Mouse (Mus musculus) gastrocnemius, postnatal 14 days (tissue): ENCODE measurements around the gene Olfr218. TPM values are rescaled to one million over a fixed set of nuclear protein-coding genes. Genes with fewer than 3 reads are reported as not detected.
"Not testable (repeated sequence)": the region's sequence is repeated elsewhere in the genome, so short reads cannot be mapped to it uniquely, and the experiment has no call there.

Experiments
- DNase-seq: peaks from one replicate; pipeline ENCODE4 v3.0.0; 2021; ENCODE audit warnings: mixed read lengths
- intact Hi-C: fragments of 180-260 bp; cut with DNase I; formaldehyde crosslinking; loops from one replicate; pipeline ENCODE4 v1.15.1; 2025; ENCODE audit warnings: low total_unique reads
- long read RNA-seq, 2 experiments: library from polyadenylated mRNA; stranded (forward); transcript quantifications; one replicate each; pipeline ENCODE4 v2.0.0; 2021
- total RNA-seq, 2 experiments: library from RNA; stranded (reverse); gene quantifications; 2 replicates each; pipeline ENCODE4 v1.2.3; 2021

Olfr218 gene
- not detected for total RNA-seq
- long read RNA-seq, experiment 1 = 0 reads
- long read RNA-seq, experiment 2 = 0 reads

DNA sequence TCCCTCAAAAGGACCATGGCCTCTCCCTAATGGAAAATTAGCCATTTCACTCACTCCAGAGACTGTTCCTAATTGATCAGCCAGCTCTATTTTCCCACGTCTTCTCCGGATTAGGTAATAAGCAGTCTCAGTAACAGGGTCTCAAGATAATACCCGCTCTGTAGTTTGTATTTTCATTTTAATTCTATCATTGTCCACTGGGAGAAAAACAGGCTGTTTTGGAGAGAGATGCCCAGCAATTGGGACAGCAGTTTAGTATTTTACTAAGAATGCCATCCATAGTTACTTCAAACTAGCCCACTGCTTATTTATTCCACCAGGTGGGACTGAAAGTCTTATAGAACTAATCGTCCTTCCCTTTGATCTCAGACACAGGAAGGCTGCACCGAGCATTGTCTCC lies at the start of gene Olfr218:
Gene Olfr218, plus strand, starts transcription at position 301 of the 400 bp plus-strand sequence.
- no peak for DNase-seq
- intact Hi-C loops = no loop called here

DNA sequence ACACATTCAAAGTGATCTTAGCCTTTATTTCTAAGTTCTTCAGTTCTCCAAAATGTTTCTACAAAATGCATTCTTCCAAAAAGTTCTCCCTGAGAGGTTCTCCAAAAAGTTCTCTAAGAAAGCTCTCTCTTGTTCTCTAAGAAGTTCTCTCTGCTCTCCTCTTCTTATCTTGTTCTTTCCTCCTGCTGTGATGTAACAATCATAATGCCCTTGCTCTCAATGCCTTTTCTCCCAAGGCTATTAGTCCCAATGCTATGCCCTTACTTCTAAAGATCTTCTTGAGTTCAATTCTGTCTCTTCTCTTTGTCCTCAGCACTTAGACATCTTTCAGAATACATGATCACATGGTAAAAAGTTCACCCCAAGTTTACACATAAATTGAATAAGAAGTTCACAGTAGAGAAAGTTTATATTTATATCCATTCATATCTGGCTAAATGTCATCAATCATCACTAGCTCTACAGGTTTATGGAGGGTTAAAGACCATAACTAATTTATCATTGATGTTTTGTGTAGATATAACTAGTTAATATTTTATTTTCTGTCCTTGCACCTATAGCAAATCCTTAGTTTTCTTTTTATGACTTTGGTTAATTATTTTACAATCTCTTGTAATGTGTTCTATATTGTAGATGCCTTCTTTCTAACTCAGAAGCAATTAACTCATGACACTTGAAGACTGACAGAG lies 23.3 kb upstream of the Olfr218 start:
- no peak for DNase-seq
- intact Hi-C loops = no loop called here

DNA sequence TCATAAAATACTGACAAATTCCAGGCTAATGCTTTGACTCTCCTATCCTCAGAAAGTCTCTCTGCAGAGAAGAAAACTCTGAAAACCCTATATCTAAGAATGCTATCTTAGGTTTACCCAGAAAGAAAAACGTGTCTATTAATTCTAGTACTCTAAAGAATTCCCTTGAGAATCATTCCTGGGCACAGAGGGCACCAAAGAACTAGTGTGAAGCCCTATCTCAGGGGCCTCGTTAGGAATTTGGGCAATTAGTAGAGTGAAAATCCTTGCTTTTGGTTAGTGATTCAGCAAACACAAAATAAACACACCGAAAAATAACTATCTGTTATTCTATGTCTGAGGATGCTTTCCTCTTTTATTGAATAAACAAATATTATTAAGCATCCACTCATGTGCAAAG lies 7.1 kb upstream of the Olfr218 start, which contains the start of gene Olfr1406:
Gene Olfr1406, minus strand, starts transcription at position 101 of the 400 bp plus-strand sequence.
- no peak for DNase-seq
- intact Hi-C loops = no loop called here

DNA sequence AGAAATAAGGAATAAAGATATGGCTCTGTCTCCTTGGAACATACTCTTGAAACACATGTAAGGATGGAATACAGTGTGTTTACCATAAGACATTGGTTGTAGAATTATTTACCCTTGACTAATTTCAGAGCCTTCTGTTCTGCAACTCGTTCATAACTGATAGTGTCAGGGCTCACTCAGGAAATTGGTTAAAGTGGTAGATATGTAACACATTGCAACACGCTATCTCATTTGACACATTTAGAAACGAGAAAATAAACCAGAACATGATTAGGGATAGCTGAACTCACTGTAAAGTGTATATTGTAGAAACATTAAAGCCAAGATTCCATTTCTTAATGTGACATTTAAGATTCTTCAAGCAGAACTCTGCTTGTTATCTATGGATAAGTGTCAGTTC lies 5.5 kb upstream of the Olfr218 start:
- intact Hi-C loops = no loop called here
- DNase-seq = no peak

DNA sequence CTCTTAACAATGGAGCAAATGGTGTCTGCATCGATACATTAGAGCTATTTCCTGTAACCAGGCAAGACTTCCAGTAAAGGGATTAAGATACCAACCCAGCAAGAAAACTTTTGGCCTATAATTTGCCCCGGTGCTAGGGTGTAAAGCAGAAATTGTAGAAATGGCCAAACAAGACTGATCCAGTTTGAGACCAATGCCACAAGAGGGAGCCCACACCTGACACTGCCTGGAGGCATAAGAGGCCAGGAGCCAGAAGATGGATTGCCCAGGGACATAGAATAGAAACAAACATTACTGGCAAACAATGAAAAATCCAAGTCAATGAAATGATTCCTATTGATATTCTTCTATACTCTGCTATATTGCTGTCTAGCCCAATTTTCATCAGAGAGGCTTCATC lies 1.2 kb upstream of the Olfr218 start:
- intact Hi-C loops = no loop called here
- DNase-seq = no peak

- intact Hi-C loops = no loop called here
- DNase-seq = no peak
These were observed 14.5 kb downstream of the Olfr218 start, which contains the start of gene Olfr1404 for GRCm38 (mm10) chr1:173212092-173212491. Olfr1404 (plus strand) TSS chr1:173212392.

DNA sequence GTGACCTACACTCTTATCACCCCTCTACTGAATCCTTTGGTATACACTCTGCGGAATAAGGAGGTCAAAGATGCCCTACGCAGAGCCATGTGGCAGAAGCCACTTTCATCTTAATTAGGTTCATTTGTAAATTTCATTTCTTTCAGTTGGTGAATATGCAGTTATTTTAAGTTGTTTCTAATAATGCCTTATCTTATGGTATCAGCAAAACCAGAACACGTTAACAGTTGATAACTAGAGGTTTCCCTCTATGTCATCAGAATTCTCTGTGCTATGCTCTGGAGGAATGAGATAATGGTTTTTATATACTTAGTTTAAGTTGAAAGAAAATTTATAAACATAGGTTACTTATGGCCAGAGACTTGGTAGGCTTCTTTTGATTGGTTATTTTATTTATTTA lies 18.9 kb downstream of the Olfr218 start:
- no peak for DNase-seq
- intact Hi-C loops = no loop called here

DNA sequence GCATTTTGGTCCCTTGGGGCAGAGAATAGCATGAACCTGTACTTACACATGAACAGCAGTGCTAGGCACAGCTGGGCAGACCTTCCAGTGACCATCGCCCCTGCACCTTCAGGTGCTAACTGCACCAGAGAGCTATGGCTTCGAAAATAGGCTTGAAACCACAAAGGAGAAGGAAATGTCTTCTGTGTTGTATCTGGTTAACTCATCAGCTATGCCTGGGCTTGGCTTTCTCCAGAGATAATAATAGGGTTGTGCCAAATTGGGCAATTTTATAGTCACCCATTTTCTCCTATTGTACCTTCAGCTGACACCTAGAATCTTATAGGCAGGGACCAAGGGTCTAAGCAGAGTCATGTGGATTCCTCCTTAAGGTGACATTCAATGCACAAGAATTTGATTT lies 29.5 kb downstream of the Olfr218 start, which contains the start of gene Fcer1a:
Gene Fcer1a, minus strand, starts transcription at position 134 of the 400 bp plus-strand sequence.
- intact Hi-C loops = no loop called here
- DNase-seq = no peak

GRCm38 (mm10) chr1:173237004-173237403 lies 39.4 kb downstream of the Olfr218 start:
- DNase-seq, intact Hi-C loops: not testable (repeated sequence)

- DNase-seq = no peak
- intact Hi-C loops = no loop called here
These were observed 52.3 kb downstream of the Olfr218 start for GRCm38 (mm10) chr1:173249888-173250287.

Other genes with a start within 250 kb of the Olfr218 start
- not detected for gene Olfr16, start 247.4 kb upstream of the Olfr218 start, total RNA-seq
- not detected for gene Olfr1408, start 60.4 kb upstream of the Olfr218 start, total RNA-seq
- gene Olfr1406, start 7.2 kb upstream of the Olfr218 start, total RNA-seq = not detected
- gene Olfr1404, start 14.6 kb downstream of the Olfr218 start, total RNA-seq = not detected
- not detected for gene Fcer1a, start 29.4 kb downstream of the Olfr218 start, total RNA-seq
- not detected for gene Olfr418, start 68.2 kb downstream of the Olfr218 start, total RNA-seq
- gene Mptx2, start 80.0 kb downstream of the Olfr218 start, total RNA-seq = not detected
- gene Ackr1, start 135.9 kb downstream of the Olfr218 start, total RNA-seq = 1 to 10 TPM; 5.1 to 7.9 TPM
- gene Aim2, start 153.1 kb downstream of the Olfr218 start, total RNA-seq = under 1 TPM; 0.35 to 0.69 TPM
- 10 to 100 TPM; 15.4 to 21.4 TPM for gene Cadm3, start 169.9 kb downstream of the Olfr218 start, total RNA-seq